Mouse (Mus musculus) lung, adult 2 months (tissue): ENCODE measurements around the gene Mtch1.

Experiments
- CTCF ChIP-seq: fragments of 200-500 bp; IDR thresholded peaks from 2 replicates; pipeline ENCODE4 v1.5.1; 2011; ENCODE audit warnings: mild to moderate bottlenecking, low read length, control low read depth; ENCODE audit not compliant: insufficient read depth
- POLR2A ChIP-seq: fragments of 200-500 bp; IDR thresholded peaks from 2 replicates; pipeline ENCODE4 v1.6.1; 2011; ENCODE audit warnings: low read depth, mild to moderate bottlenecking, control low read depth, low read length, borderline replicate concordance; ENCODE audit errors: extremely low read depth

GRCm38 (mm10) chr17:29297813-29298212 lies 49.9 kb downstream of the Mtch1 start:
- TF ChIP-seq CTCF (no peak), POLR2A (no peak)
